In the genomic region with DNA sequence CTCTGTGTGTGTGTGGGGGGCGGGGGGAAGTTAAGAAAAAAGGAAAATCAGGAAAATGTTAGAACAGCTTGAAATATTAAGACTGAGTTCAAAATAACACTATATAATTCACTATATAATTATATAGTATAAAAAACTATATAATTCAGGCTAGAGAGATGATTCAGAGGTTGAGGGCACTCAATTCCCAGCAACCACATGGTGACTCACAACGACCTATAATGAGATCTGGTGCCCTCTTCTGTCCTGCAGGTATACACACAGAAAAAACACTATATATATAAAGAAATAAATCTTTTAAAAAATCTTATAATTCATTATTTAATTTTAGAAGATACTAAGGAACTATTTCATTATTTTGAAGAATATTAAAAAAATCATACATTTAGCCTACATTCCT, we compare ENCODE assay signal across 24 mouse cellular contexts. TPM values are rescaled to one million over a fixed set of nuclear protein-coding genes. Genes with fewer than 3 reads are reported as not detected.
A peak's percentile ranks its signal among the peaks of the same experiment; 100 is the strongest.
DNase-seq lines count a peak whose midpoint lies in the region; ATAC-seq and TF ChIP-seq lines count a peak whose summit lies in the region.
"Had no signal": no experiment of that assay in that cellular context is flagged by ENCODE, and none has a peak within 500 bp of the region (broad histone marks: within the 10 kb centered on the region; RNA-seq: fewer than 3 reads in every experiment).

No protein-coding gene starts in this region.

- no peaks in the 10 kb centered on the region for H3K4me1 ChIP-seq in ES-Bruce4 (ENCODE audit: control insufficient read depth, insufficient read depth, low read length)
- H3K4me1 ChIP-seq in MEL (ENCODE audit: control insufficient read depth in 1 of 2, insufficient read depth in 2 of 2, low read length in 2 of 2): peaks cover 2 to 8% of the 10 kb centered on the region in 2 experiments; a peak in 3 of 4 replicates
- H3K4me1 ChIP-seq in forebrain, embryonic 13.5 days: no peaks in the 10 kb centered on the region
- H3K4me1 ChIP-seq: embryonic facial prominence, embryonic 10.5 days; embryonic facial prominence, embryonic 12.5 days had no signal

- H3K9ac ChIP-seq in ES-Bruce4 (ENCODE audit: low read depth, poor library complexity, severe bottlenecking) (no peak overlapping the region), MEL (ENCODE audit: control insufficient read depth, low read depth, low read length, poor library complexity, severe bottlenecking) (no peak overlapping the region)
- no peak overlapping the region for H3K9ac ChIP-seq in forebrain, embryonic 13.5 days
- H3K9ac ChIP-seq: embryonic facial prominence, embryonic 12.5 days had no signal

- TF ChIP-seq CTCF in ES-Bruce4 (IDR thresholded peaks at IDR 0.05; ENCODE audit: low read depth, low read length): no peak
- peak in 1 of 3 experiments; percentile 9; a peak in 1 of 6 replicates for TF ChIP-seq CTCF in MEL (IDR thresholded peaks at IDR 0.05 in 2 of 3, conservative IDR thresholded peaks at IDR 0.05 in 1 of 3; ENCODE audit: control insufficient read depth in 1 of 3, insufficient read depth in 1 of 3, low read depth in 2 of 3, low read length in 3 of 3, poor library complexity in 1 of 3, severe bottlenecking in 1 of 3)

- H3K9me3 ChIP-seq in ES-Bruce4 (replicated peaks; ENCODE audit: control insufficient read depth, insufficient read depth, low read length, poor library complexity, severe bottlenecking) (no peaks in the 10 kb centered on the region), MEL (replicated peaks; ENCODE audit: insufficient read depth, low read length) (no peaks in the 10 kb centered on the region)
- H3K9me3 ChIP-seq in forebrain, embryonic 13.5 days (replicated peaks): no peaks in the 10 kb centered on the region
- H3K9me3 ChIP-seq: embryonic facial prominence, embryonic 10.5 days; embryonic facial prominence, embryonic 12.5 days; G1E had no signal

- H3K79me2 ChIP-seq in MEL (ENCODE audit: control insufficient read depth, insufficient read depth, low read length, poor library complexity): no peaks in the 10 kb centered on the region

- H3K4me2 ChIP-seq in forebrain, embryonic 13.5 days: no peak overlapping the region
- H3K4me2 ChIP-seq: embryonic facial prominence, embryonic 12.5 days had no signal

- DNase-seq in 416B (ENCODE audit: low read depth) (peak; percentile 64), MEL (ENCODE audit: low read depth, low spot score) (peak; percentile 40)
- DNase-seq in ovary, adult 18-20 months (ENCODE audit: low spot score): no peak
- DNase-seq in layer of hippocampus, adult 18-20 months (ENCODE audit: low spot score in 2 of 2): no peak
- no peak for DNase-seq in lung, postnatal 14 days
- DNase-seq: adrenal gland, adult 8-10 months; adrenal gland, postnatal 14 days; adrenal gland, postnatal 36 days; cerebellum, adult 11-12 months; cerebellum, adult 2 months; cerebellum, adult 9-10 months; cerebellum, postnatal 10 days; cerebellum, postnatal 25 days had no signal

- H3K27ac ChIP-seq in ES-Bruce4 (ENCODE audit: insufficient read depth, low read length) (peak overlapping the region; percentile 80), MEL (ENCODE audit: control insufficient read depth, low read depth, low read length) (no peak overlapping the region)
- no peak overlapping the region for H3K27ac ChIP-seq in forebrain, embryonic 13.5 days
- H3K27ac ChIP-seq: embryonic facial prominence, embryonic 10.5 days; embryonic facial prominence, embryonic 12.5 days had no signal

- no peak for TF ChIP-seq POLR2A in ES-Bruce4 (IDR thresholded peaks at IDR 0.05; ENCODE audit: insufficient read depth, low read length)
- no peak for TF ChIP-seq POLR2A in MEL (IDR thresholded peaks at IDR 0.05; ENCODE audit: control insufficient read depth in 1 of 2, insufficient read depth in 1 of 2, low read depth in 1 of 2, low read length in 2 of 2, poor library complexity in 1 of 2)

- no peak for TF ChIP-seq EP300 in ES-Bruce4 (IDR thresholded peaks at IDR 0.05; ENCODE audit: insufficient read depth, low read depth, low read length)
- TF ChIP-seq EP300 in MEL (IDR thresholded peaks at IDR 0.05; ENCODE audit: low read depth in 1 of 2, low read length in 2 of 2): no peak

- 92% methylated on average over 2 of the region's 2 CpGs for WGBS in forebrain, embryonic 13.5 days

- H3K27me3 ChIP-seq in ES-Bruce4 (ENCODE audit: control insufficient read depth, insufficient read depth, low read length, poor library complexity, severe bottlenecking): no peaks in the 10 kb centered on the region
- H3K27me3 ChIP-seq in MEL (ENCODE audit: control insufficient read depth in 1 of 2, insufficient read depth in 2 of 2, low read length in 2 of 2): no peaks in the 10 kb centered on the region
- H3K27me3 ChIP-seq in forebrain, embryonic 13.5 days: no peaks in the 10 kb centered on the region
- H3K27me3 ChIP-seq: CH12.LX; embryonic facial prominence, embryonic 12.5 days; Patski had no signal

- no peak for TF ChIP-seq RAD21 in MEL (IDR thresholded peaks at IDR 0.05; ENCODE audit: low read depth, low read length)

- peaks cover 53% of the 10 kb centered on the region for H3K36me3 ChIP-seq in ES-Bruce4 (ENCODE audit: control insufficient read depth, insufficient read depth, low read length, poor library complexity, severe bottlenecking)
- peaks cover 13 to 58% of the 10 kb centered on the region in 2 experiments for H3K36me3 ChIP-seq in MEL (ENCODE audit: control insufficient read depth in 1 of 2, insufficient read depth in 2 of 2, low read length in 2 of 2)
- peaks cover 88% of the 10 kb centered on the region for H3K36me3 ChIP-seq in forebrain, embryonic 13.5 days (ENCODE audit: poor library complexity, severe bottlenecking)

- H3K4me3 ChIP-seq in ES-Bruce4 (ENCODE audit: low read depth, low read length) (no peak overlapping the region), MEL (ENCODE audit: control insufficient read depth in 1 of 2, insufficient read depth in 1 of 2, low read depth in 2 of 2, low read length in 2 of 2) (no peak overlapping the region)
- no peak overlapping the region for H3K4me3 ChIP-seq in forebrain, embryonic 13.5 days
- H3K4me3 ChIP-seq: embryonic facial prominence, embryonic 10.5 days; embryonic facial prominence, embryonic 12.5 days had no signal

- no peak for ATAC-seq in forebrain, embryonic 13.5 days
- ATAC-seq: activated CD4-positive, CD25-positive, alpha-beta regulatory T cell, adult 4 months; CD4-positive, CD25-positive, alpha-beta regulatory T cell, adult 4 months; forebrain, embryonic 14.5 days; forebrain, embryonic 16.5 days; Patski had no signal

TF ChIP-seq in MEL, 35 proteins besides CTCF, POLR2A, EP300 and RAD21:
- TF ChIP-seq SMC3 (IDR thresholded peaks at IDR 0.05; ENCODE audit: low read depth, low read length) (no peak), TAL1 (IDR thresholded peaks at IDR 0.05; ENCODE audit: low read length) (no peak), RCOR1 (IDR thresholded peaks at IDR 0.05; ENCODE audit: low read depth, low read length) (no peak), CHD1 (IDR thresholded peaks at IDR 0.05; ENCODE audit: low read depth, low read length) (no peak), NELFE (IDR thresholded peaks at IDR 0.05; ENCODE audit: low read depth, low read length) (no peak), ZMIZ1 (IDR thresholded peaks at IDR 0.05; ENCODE audit: low read depth, low read length) (no peak), MYB (IDR thresholded peaks at IDR 0.05; ENCODE audit: low read depth, low read length) (no peak), POLR2AphosphoS5 (IDR thresholded peaks at IDR 0.05; ENCODE audit: borderline replicate concordance, low read depth, low read length) (no peak), MAZ (IDR thresholded peaks at IDR 0.05; ENCODE audit: low read depth, low read length) (no peak), E2F4 (IDR thresholded peaks at IDR 0.05; ENCODE audit: borderline replicate concordance, low read depth, low read length) (no peak)

RNA-seq across cellular contexts. Expression of gene Rnft1, which starts 23.5 kb away (rescaled TPM):
- 25.0 and 30.3 TPM in 2 replicates for polyA plus RNA-seq in ES-Bruce4 (2011; ENCODE audit: insufficient read depth, insufficient read length, low read depth, missing spikeins)
- total RNA-seq in MEL (2012; rRNA removed): 40.3 and 42.0 TPM in 2 replicates
- polyA plus RNA-seq in MEL (2012; ENCODE audit: insufficient read depth in 1 of 2, insufficient read length in 2 of 2, low read depth in 1 of 2, low replicate concordance in 2 of 2, missing spikeins in 1 of 2): 10 to 100 TPM in 1 of 2 experiments, not detected in 1; 38.1 TPM
- polyA plus RNA-seq in forebrain, embryonic 13.5 days (2015; fragmentation: Nextera tagmentation; extraction: Ambion mirVana): 15.9 and 16.5 TPM in 2 replicates
- total RNA-seq in layer of hippocampus, adult 18-20 months (2021): 10 to 100 TPM; 29.2 to 29.3 TPM

RNA-seq across cellular contexts. Expression of gene Rps6kb1, which starts 36.6 kb away (rescaled TPM):
- 82.2 and 86.3 TPM in 2 replicates for polyA plus RNA-seq in ES-Bruce4 (2011; ENCODE audit: insufficient read depth, insufficient read length, low read depth, missing spikeins)
- total RNA-seq in MEL (2012; rRNA removed): 39.3 and 39.8 TPM in 2 replicates
- 10 to 100 TPM; 49.4 to 73.6 TPM for polyA plus RNA-seq in MEL (2012; ENCODE audit: insufficient read depth in 1 of 2, insufficient read length in 2 of 2, low read depth in 1 of 2, low replicate concordance in 2 of 2, missing spikeins in 1 of 2)
- 62.6 and 63.9 TPM in 2 replicates for polyA plus RNA-seq in forebrain, embryonic 13.5 days (2015; fragmentation: Nextera tagmentation; extraction: Ambion mirVana)
- 10 to 100 TPM; 33.1 to 37.3 TPM for total RNA-seq in layer of hippocampus, adult 18-20 months (2021)

RNA-seq across cellular contexts. Expression of gene Tubd1, which starts 36.8 kb away (rescaled TPM):
- polyA plus RNA-seq in ES-Bruce4 (2011; ENCODE audit: insufficient read depth, insufficient read length, low read depth, missing spikeins) (9.7 and 12.1 TPM in 2 replicates), MEL (2012; ENCODE audit: insufficient read depth in 1 of 2, insufficient read length in 2 of 2, low read depth in 1 of 2, low replicate concordance in 2 of 2, missing spikeins in 1 of 2) (10 to 100 TPM in 1 of 2 experiments, not detected in 1; 14.4 TPM)
- total RNA-seq in MEL (2012; rRNA removed): 21.5 and 23.4 TPM in 2 replicates
- polyA plus RNA-seq in forebrain, embryonic 13.5 days (2015; fragmentation: Nextera tagmentation; extraction: Ambion mirVana): 9.9 and 10.7 TPM in 2 replicates
- total RNA-seq in layer of hippocampus, adult 18-20 months (2021): 1 to 10 TPM; 5.2 to 6.0 TPM

Comparison
In these comparisons a context has a peak if more than half of its experiments do, and no peak if none do; other contexts are left out.
1. DNase-seq: peak in 416B (single experiment) and MEL (single experiment); none in ovary, adult 18-20 months (single experiment), layer of hippocampus, adult 18-20 months (0 of 2) and lung, postnatal 14 days (single experiment).